Mouse (Mus musculus) cortical plate, adult 2 months (tissue): ENCODE data around the gene Engase. TPM values are rescaled to one million over a fixed set of nuclear protein-coding genes. Genes with fewer than 3 reads are reported as not detected.

ENCODE experiments used
- H3K27ac ChIP-seq: fragments of 200-500 bp; 2 replicates; pipeline ENCODE4 v1.5.1; 2012; ENCODE audit warnings: low read length, control low read depth, inconsistent platforms; ENCODE audit not compliant: insufficient read depth
- H3K4me1 ChIP-seq: fragments of 200-500 bp; 2 replicates; pipeline ENCODE4 v1.6.1; 2011; ENCODE audit warnings: low read length; ENCODE audit not compliant: control insufficient read depth, insufficient read depth
- H3K4me3 ChIP-seq: fragments of 200-500 bp; 2 replicates; pipeline ENCODE4 v1.5.1; 2011; ENCODE audit warnings: mild to moderate bottlenecking, low read length, control low read depth; ENCODE audit not compliant: insufficient read depth
- CTCF ChIP-seq: fragments of 200-500 bp; IDR thresholded peaks from 2 replicates; pipeline ENCODE4 v1.5.1; 2011; ENCODE audit warnings: mild to moderate bottlenecking, control low read depth, low read length; ENCODE audit not compliant: insufficient read depth; ENCODE audit errors: extremely low read depth
- POLR2A ChIP-seq: fragments of 200-500 bp; IDR thresholded peaks from 2 replicates; pipeline ENCODE4 v1.6.1; 2011; ENCODE audit warnings: mild to moderate bottlenecking, low read length, control low read depth; ENCODE audit not compliant: insufficient read depth; ENCODE audit errors: extremely low read depth
- polyA plus RNA-seq: library from polyadenylated mRNA; depleted of rRNA; stranded (reverse); fragments of >200 nt; gene quantifications from 2 replicates; pipeline ENCODE4 v1.2.3, GENCODE M21; 2012

The Engase gene
- polyA plus RNA-seq, 1 experiment: 10.3 TPM

- no peak for TF ChIP-seq POLR2A
- no peak for TF ChIP-seq CTCF
- Histone ChIP-seq H3K4me1 (0 out of 2 replicates have a peak, but pooled peaks cover 4% of the 10 kb centered on the region), H3K4me3 (no peak overlapping the region), H3K27ac (no peak overlapping the region)
Measured at GRCm38 (mm10) chr11:118453886-118454671, 22.6 kb upstream of the Engase start.

- Histone ChIP-seq H3K27ac (no peak overlapping the region), H3K4me1 (0 out of 2 replicates have a peak, but pooled peaks cover 4% of the 10 kb centered on the region)
- no peak for TF ChIP-seq CTCF
- no peak for TF ChIP-seq POLR2A
Measured at GRCm38 (mm10) chr11:118455788-118456187, 20.8 kb upstream of the Engase start.

GRCm38 (mm10) chr11:118456937-118457336, 19.7 kb upstream of the Engase start:
- 0 out of 2 replicates have a peak, but pooled peaks cover 4% of the 10 kb centered on the region for H3K4me1 ChIP-seq
- TF ChIP-seq CTCF (no peak), POLR2A (no peak)
- no peak overlapping the region for H3K27ac ChIP-seq
- H3K4me3 ChIP-seq: no peak overlapping the region

More at GRCm38 (mm10) chr11:118455788-118456187, 20.8 kb upstream of the Engase start:
- H3K4me3 ChIP-seq: no peak overlapping the region

- 0 out of 2 replicates have a peak, but pooled peaks cover 2% of the 10 kb centered on the region for H3K4me1 ChIP-seq
- no peak overlapping the region for H3K4me3 ChIP-seq
- no peak for TF ChIP-seq CTCF
- TF ChIP-seq POLR2A: no peak
- H3K27ac ChIP-seq: peak overlapping the region; percentile 55; the same call in 1 of the 2 replicates
Measured at GRCm38 (mm10) chr11:118459051-118459450, 17.6 kb upstream of the Engase start.

GRCm38 (mm10) chr11:118459536-118459935, 17.1 kb upstream of the Engase start:
- Histone ChIP-seq H3K27ac (no peak overlapping the region), H3K4me3 (no peak overlapping the region), H3K4me1 (0 out of 2 replicates have a peak, but pooled peaks cover 2% of the 10 kb centered on the region)
- no peak for TF ChIP-seq POLR2A
- TF ChIP-seq CTCF: no peak

- Histone ChIP-seq H3K27ac (no peak overlapping the region), H3K4me3 (no peak overlapping the region), H3K4me1 (0 out of 2 replicates have a peak, but pooled peaks cover 2% of the 10 kb centered on the region)
- no peak for TF ChIP-seq POLR2A
- peak; percentile 43 for TF ChIP-seq CTCF
Measured at GRCm38 (mm10) chr11:118460280-118460679, 16.3 kb upstream of the Engase start.

- no peak overlapping the region for H3K4me3 ChIP-seq
- no peaks in the 10 kb centered on the region for H3K4me1 ChIP-seq
- H3K27ac ChIP-seq: no peak overlapping the region
- TF ChIP-seq CTCF: no peak
- no peak for TF ChIP-seq POLR2A
Measured at GRCm38 (mm10) chr11:118467441-118468035, 9.1 kb upstream of the Engase start.

GRCm38 (mm10) chr11:118469509-118470160, 7.0 kb upstream of the Engase start:
- no peaks in the 10 kb centered on the region for H3K4me1 ChIP-seq
- TF ChIP-seq POLR2A (no peak), CTCF (no peak)
- H3K27ac ChIP-seq: no peak overlapping the region
- no peak overlapping the region for H3K4me3 ChIP-seq

GRCm38 (mm10) chr11:118470234-118470966, 6.2 kb upstream of the Engase start:
- TF ChIP-seq POLR2A: no peak
- TF ChIP-seq CTCF: no peak
- no peak overlapping the region for H3K27ac ChIP-seq
- no peaks in the 10 kb centered on the region for H3K4me1 ChIP-seq
- H3K4me3 ChIP-seq: no peak overlapping the region
